Mouse (Mus musculus): Measurements from ENCODE around the gene Exoc3l2. TPM values are rescaled to one million over a fixed set of nuclear protein-coding genes. Genes with fewer than 3 reads are reported as not detected.
A peak's percentile ranks its signal among the peaks of the same experiment; 100 is the strongest.

Exoc3l2 gene
- polyA plus RNA-seq, 1 experiment, result 3.0 TPM

DNA sequence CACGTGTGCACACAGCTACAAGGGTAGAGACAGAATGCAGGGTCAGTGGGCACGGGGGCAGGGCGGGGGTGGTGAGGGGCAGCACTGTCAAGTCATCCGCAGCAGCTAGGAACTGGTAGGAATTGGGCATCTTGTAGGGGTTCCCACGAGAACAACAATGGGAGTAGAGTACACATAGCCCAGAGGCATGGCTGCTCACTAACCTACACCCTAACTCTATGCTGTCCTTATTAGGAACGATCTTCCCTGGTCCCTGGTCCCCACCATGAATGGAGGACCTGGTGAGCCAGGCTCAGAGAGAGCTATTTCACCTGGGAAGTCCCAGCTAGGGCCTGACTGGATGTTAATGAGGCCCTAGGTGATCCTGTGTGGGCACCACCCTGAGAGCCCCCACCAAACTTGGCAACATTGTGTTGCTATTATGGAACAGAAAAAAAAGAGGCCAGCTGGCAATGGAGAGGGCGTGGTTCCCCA is 78.6 kb downstream of the Exoc3l2 start:
- Histone ChIP-seq H3K4me1 (ENCODE audit: control insufficient read depth, insufficient read depth, low read length) (no peaks in the 10 kb centered on the region), H3K4me3 (ENCODE audit: low read depth, low read length) (no peak overlapping the region), H3K27me3 (ENCODE audit: control insufficient read depth, insufficient read depth, low read length, poor library complexity, severe bottlenecking) (no peaks in the 10 kb centered on the region), H3K9ac (ENCODE audit: low read depth, poor library complexity, severe bottlenecking) (no peak overlapping the region), H3K9me3 (replicated peaks; ENCODE audit: control insufficient read depth, insufficient read depth, low read length, poor library complexity, severe bottlenecking) (no peaks in the 10 kb centered on the region), H3K36me3 (ENCODE audit: control insufficient read depth, insufficient read depth, low read length, poor library complexity, severe bottlenecking) (no peaks in the 10 kb centered on the region), H3K27ac (ENCODE audit: insufficient read depth, low read length) (no peak overlapping the region)
- TF ChIP-seq EP300 (IDR thresholded peaks at IDR 0.05; ENCODE audit: insufficient read depth, low read depth, low read length) (no peak), POLR2A (IDR thresholded peaks at IDR 0.05; ENCODE audit: insufficient read depth, low read length) (no peak), CTCF (IDR thresholded peaks at IDR 0.05; ENCODE audit: low read depth, low read length) (no peak)

- no peak overlapping the region for H3K27ac ChIP-seq (ENCODE audit: insufficient read depth, low read length)
- H3K9me3 ChIP-seq (replicated peaks; ENCODE audit: control insufficient read depth, insufficient read depth, low read length, poor library complexity, severe bottlenecking), result no peaks in the 10 kb centered on the region
- no peaks in the 10 kb centered on the region for H3K4me1 ChIP-seq (ENCODE audit: control insufficient read depth, insufficient read depth, low read length)
- H3K4me3 ChIP-seq (ENCODE audit: low read depth, low read length), result no peak overlapping the region
- no peak for TF ChIP-seq CTCF (IDR thresholded peaks at IDR 0.05; ENCODE audit: low read depth, low read length)
- no peak for TF ChIP-seq EP300 (IDR thresholded peaks at IDR 0.05; ENCODE audit: insufficient read depth, low read depth, low read length)
- TF ChIP-seq POLR2A (IDR thresholded peaks at IDR 0.05; ENCODE audit: insufficient read depth, low read length), result no peak
- H3K9ac ChIP-seq (ENCODE audit: low read depth, poor library complexity, severe bottlenecking), result no peak overlapping the region
- no peaks in the 10 kb centered on the region for H3K27me3 ChIP-seq (ENCODE audit: control insufficient read depth, insufficient read depth, low read length, poor library complexity, severe bottlenecking)
- H3K36me3 ChIP-seq (ENCODE audit: control insufficient read depth, insufficient read depth, low read length, poor library complexity, severe bottlenecking), result no peaks in the 10 kb centered on the region
Measured at GRCm38 (mm10) chr7:19542155-19542691, 79.1 kb downstream of the Exoc3l2 start.

DNA sequence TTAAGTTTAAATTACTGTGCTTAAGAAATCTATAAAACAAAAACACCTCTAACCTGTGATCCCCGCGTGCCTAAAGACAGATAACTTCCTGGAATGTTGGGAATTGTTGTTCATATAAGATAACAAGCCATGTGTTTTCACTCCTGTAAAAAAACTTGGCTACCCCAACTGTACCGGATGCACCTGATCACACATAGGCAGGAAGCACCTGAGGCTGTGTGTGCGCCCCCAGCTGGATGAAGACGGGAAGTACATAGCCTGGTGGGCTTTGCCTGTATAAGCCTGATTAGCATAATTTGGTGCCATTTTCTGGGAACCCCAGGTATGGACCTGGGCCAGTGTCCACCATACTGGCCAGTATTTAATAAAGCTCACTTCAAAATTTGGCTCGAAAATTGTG is 80.5 kb downstream of the Exoc3l2 start:
- no peaks in the 10 kb centered on the region for H3K36me3 ChIP-seq (ENCODE audit: control insufficient read depth, insufficient read depth, low read length, poor library complexity, severe bottlenecking)
- TF ChIP-seq POLR2A (IDR thresholded peaks at IDR 0.05; ENCODE audit: insufficient read depth, low read length) (no peak), CTCF (IDR thresholded peaks at IDR 0.05; ENCODE audit: low read depth, low read length) (peak; percentile 84), EP300 (IDR thresholded peaks at IDR 0.05; ENCODE audit: insufficient read depth, low read depth, low read length) (no peak)
- H3K4me1 ChIP-seq (ENCODE audit: control insufficient read depth, insufficient read depth, low read length), result no peaks in the 10 kb centered on the region
- no peak overlapping the region for H3K27ac ChIP-seq (ENCODE audit: insufficient read depth, low read length)
- H3K27me3 ChIP-seq (ENCODE audit: control insufficient read depth, insufficient read depth, low read length, poor library complexity, severe bottlenecking), result no peaks in the 10 kb centered on the region
- no peaks in the 10 kb centered on the region for H3K9me3 ChIP-seq (replicated peaks; ENCODE audit: control insufficient read depth, insufficient read depth, low read length, poor library complexity, severe bottlenecking)
- no peak overlapping the region for H3K4me3 ChIP-seq (ENCODE audit: low read depth, low read length)
- H3K9ac ChIP-seq (ENCODE audit: low read depth, poor library complexity, severe bottlenecking), result no peak overlapping the region

GRCm38 (mm10) chr7:19546007-19546406 is 82.9 kb downstream of the Exoc3l2 start:
- Histone ChIP-seq H3K9ac (ENCODE audit: low read depth, poor library complexity, severe bottlenecking) (no peak overlapping the region), H3K4me3 (ENCODE audit: low read depth, low read length) (no peak overlapping the region), H3K9me3 (replicated peaks; ENCODE audit: control insufficient read depth, insufficient read depth, low read length, poor library complexity, severe bottlenecking) (no peaks in the 10 kb centered on the region), H3K4me1 (ENCODE audit: control insufficient read depth, insufficient read depth, low read length) (no peaks in the 10 kb centered on the region), H3K27ac (ENCODE audit: insufficient read depth, low read length) (no peak overlapping the region), H3K36me3 (ENCODE audit: control insufficient read depth, insufficient read depth, low read length, poor library complexity, severe bottlenecking) (no peaks in the 10 kb centered on the region), H3K27me3 (ENCODE audit: control insufficient read depth, insufficient read depth, low read length, poor library complexity, severe bottlenecking) (no peaks in the 10 kb centered on the region)
- TF ChIP-seq EP300 (IDR thresholded peaks at IDR 0.05; ENCODE audit: insufficient read depth, low read depth, low read length) (no peak), CTCF (IDR thresholded peaks at IDR 0.05; ENCODE audit: low read depth, low read length) (no peak), POLR2A (IDR thresholded peaks at IDR 0.05; ENCODE audit: insufficient read depth, low read length) (no peak)

Other genes starting within 250 kb of the Exoc3l2 start
- 22.3 and 24.8 TPM in 2 replicates for gene Opa3, start 235.0 kb upstream of the Exoc3l2 start, polyA plus RNA-seq (2011; ENCODE audit: insufficient read depth, insufficient read length, low read depth, missing spikeins)
- 75.7 and 90.0 TPM in 2 replicates for gene Vasp, start 191.5 kb upstream of the Exoc3l2 start, polyA plus RNA-seq (2011; ENCODE audit: insufficient read depth, insufficient read length, low read depth, missing spikeins)
- gene Ppm1n, start 183.3 kb upstream of the Exoc3l2 start, polyA plus RNA-seq (2011; ENCODE audit: insufficient read depth, insufficient read length, low read depth, missing spikeins), result 5.7 and 6.1 TPM in 2 replicates
- 14.3 and 15.3 TPM in 2 replicates for gene Rtn2, start 180.7 kb upstream of the Exoc3l2 start, polyA plus RNA-seq (2011; ENCODE audit: insufficient read depth, insufficient read length, low read depth, missing spikeins)
- gene Fosb, start 153.3 kb upstream of the Exoc3l2 start, polyA plus RNA-seq (2011; ENCODE audit: insufficient read depth, insufficient read length, low read depth, missing spikeins), result 0.68 and 1.1 TPM in 2 replicates
- 38.1 and 43.7 TPM in 2 replicates for gene Ercc1, start 118.6 kb upstream of the Exoc3l2 start, polyA plus RNA-seq (2011; ENCODE audit: insufficient read depth, insufficient read length, low read depth, missing spikeins)
- 14.6 and 16.8 TPM in 2 replicates for gene Cd3eap, start 103.8 kb upstream of the Exoc3l2 start, polyA plus RNA-seq (2011; ENCODE audit: insufficient read depth, insufficient read length, low read depth, missing spikeins)
- 21.9 and 25.5 TPM in 2 replicates for gene Ppp1r13l, start 103.6 kb upstream of the Exoc3l2 start, polyA plus RNA-seq (2011; ENCODE audit: insufficient read depth, insufficient read length, low read depth, missing spikeins)
- 22.6 and 28.5 TPM in 2 replicates for gene Ercc2, start 81.3 kb upstream of the Exoc3l2 start, polyA plus RNA-seq (2011; ENCODE audit: insufficient read depth, insufficient read length, low read depth, missing spikeins)
- 17.6 and 18.7 TPM in 2 replicates for gene Klc3, start 59.2 kb upstream of the Exoc3l2 start, polyA plus RNA-seq (2011; ENCODE audit: insufficient read depth, insufficient read length, low read depth, missing spikeins)
- not detected in 2 replicates for gene Ckm, start 58.6 kb upstream of the Exoc3l2 start, polyA plus RNA-seq (2011; ENCODE audit: insufficient read depth, insufficient read length, low read depth, missing spikeins)
- gene Mark4, start 4.5 kb upstream of the Exoc3l2 start, polyA plus RNA-seq (2011; ENCODE audit: insufficient read depth, insufficient read length, low read depth, missing spikeins), result 33.1 and 33.3 TPM in 2 replicates
- 5.7 and 6.9 TPM in 2 replicates for gene Bloc1s3, start 45.0 kb downstream of the Exoc3l2 start, polyA plus RNA-seq (2011; ENCODE audit: insufficient read depth, insufficient read length, low read depth, missing spikeins)
- 23.5 and 33.6 TPM in 2 replicates for gene Trappc6a, start 45.1 kb downstream of the Exoc3l2 start, polyA plus RNA-seq (2011; ENCODE audit: insufficient read depth, insufficient read length, low read depth, missing spikeins)
- 0.23 and 0.34 TPM in 2 replicates for gene Nkpd1, start 54.5 kb downstream of the Exoc3l2 start, polyA plus RNA-seq (2011; ENCODE audit: insufficient read depth, insufficient read length, low read depth, missing spikeins)
- 16.1 and 19.1 TPM in 2 replicates for gene Ppp1r37, start 99.7 kb downstream of the Exoc3l2 start, polyA plus RNA-seq (2011; ENCODE audit: insufficient read depth, insufficient read length, low read depth, missing spikeins)
- 21.5 and 23.5 TPM in 2 replicates for gene Zfp296, start 114.0 kb downstream of the Exoc3l2 start, polyA plus RNA-seq (2011; ENCODE audit: insufficient read depth, insufficient read length, low read depth, missing spikeins)
- 25.2 and 30.5 TPM in 2 replicates for gene Gemin7, start 114.3 kb downstream of the Exoc3l2 start, polyA plus RNA-seq (2011; ENCODE audit: insufficient read depth, insufficient read length, low read depth, missing spikeins)
- 52.3 and 57.4 TPM in 2 replicates for gene Clasrp, start 141.2 kb downstream of the Exoc3l2 start, polyA plus RNA-seq (2011; ENCODE audit: insufficient read depth, insufficient read length, low read depth, missing spikeins)
- 11.7 and 11.9 TPM in 2 replicates for gene Relb, start 166.1 kb downstream of the Exoc3l2 start, polyA plus RNA-seq (2011; ENCODE audit: insufficient read depth, insufficient read length, low read depth, missing spikeins)
- gene Clptm1, start 201.7 kb downstream of the Exoc3l2 start, polyA plus RNA-seq (2011; ENCODE audit: insufficient read depth, insufficient read length, low read depth, missing spikeins), result 49.6 and 52.7 TPM in 2 replicates
- gene Apoc2, start 214.6 kb downstream of the Exoc3l2 start, polyA plus RNA-seq (2011; ENCODE audit: insufficient read depth, insufficient read length, low read depth, missing spikeins), result 1.2 TPM in 1 of 2 replicates, not detected in the other
- not detected in 2 replicates for gene Gm44805, start 218.1 kb downstream of the Exoc3l2 start, polyA plus RNA-seq (2011; ENCODE audit: insufficient read depth, insufficient read length, low read depth, missing spikeins)
- 1.1 TPM in 1 of 2 replicates, not detected in the other for gene Apoc4, start 218.1 kb downstream of the Exoc3l2 start, polyA plus RNA-seq (2011; ENCODE audit: insufficient read depth, insufficient read length, low read depth, missing spikeins)
- gene Apoc1, start 229.3 kb downstream of the Exoc3l2 start, polyA plus RNA-seq (2011; ENCODE audit: insufficient read depth, insufficient read length, low read depth, missing spikeins), result 93.2 and 95.8 TPM in 2 replicates
- gene Apoe, start 235.9 kb downstream of the Exoc3l2 start, polyA plus RNA-seq (2011; ENCODE audit: insufficient read depth, insufficient read length, low read depth, missing spikeins), result 1,030 and 1,048 TPM in 2 replicates

All from ES-Bruce4 (cell line).